Mouse (Mus musculus): ENCODE measurements at regions not wholly inside any gene's neighbourhood (a gene's known extent, or its start where the extent isn't known, plus 50 kb on each side); places are given as distances from the start of the nearest gene placed in this dataset.

DNA sequence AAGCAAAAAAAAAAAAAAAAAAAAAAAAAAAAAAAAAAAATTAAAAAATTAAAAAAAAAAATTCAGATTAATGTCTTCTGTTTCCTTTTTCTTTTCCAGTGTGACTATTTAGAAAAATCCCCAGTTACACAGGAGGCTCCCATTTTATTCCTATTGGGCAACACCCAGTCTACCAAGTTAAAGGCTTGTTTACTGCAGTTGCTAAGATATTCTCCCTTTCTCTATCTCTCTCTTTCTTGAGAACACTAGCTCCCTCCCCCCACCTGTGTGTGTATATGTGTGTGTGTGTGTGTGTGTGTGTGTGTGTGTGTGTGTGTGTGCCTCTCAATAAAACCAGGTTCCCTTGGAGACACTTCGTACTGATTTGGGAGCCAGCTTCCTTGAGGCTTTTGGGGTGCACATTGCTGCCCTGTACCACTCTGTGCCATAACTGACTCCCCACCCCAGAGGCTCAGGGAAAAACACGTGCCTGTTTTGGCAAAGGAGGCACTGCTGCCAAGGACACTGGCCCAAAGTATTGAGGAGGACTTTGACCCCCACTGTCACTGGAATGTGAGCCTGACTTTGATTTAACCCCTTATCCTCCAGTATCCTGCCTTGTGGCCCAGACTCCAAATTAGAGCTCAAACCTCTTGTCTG lies 50.3 kb downstream of the Anapc15-ps start:
- DNase-seq = peak; percentile 72

DNA sequence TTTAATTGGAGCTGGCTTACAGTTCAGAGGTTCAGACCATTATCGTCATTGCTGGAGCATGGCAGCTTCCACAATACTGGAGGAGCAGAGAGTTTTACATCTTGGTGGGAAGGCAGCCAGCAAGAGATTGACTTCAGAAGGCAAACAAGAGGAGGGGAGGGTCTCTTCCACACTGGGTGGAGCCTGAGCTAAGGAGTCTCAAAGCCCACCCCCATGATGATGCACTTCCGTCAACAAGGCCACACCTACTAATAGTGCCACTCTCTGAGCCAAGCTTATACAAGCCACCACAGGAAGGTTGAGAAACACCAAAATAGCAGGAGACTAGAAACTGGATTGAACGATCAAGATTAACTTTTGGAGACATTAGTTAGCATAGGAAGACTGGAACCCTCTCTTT lies 52.5 kb downstream of the Anapc15-ps start:
- no peak for DNase-seq

DNA sequence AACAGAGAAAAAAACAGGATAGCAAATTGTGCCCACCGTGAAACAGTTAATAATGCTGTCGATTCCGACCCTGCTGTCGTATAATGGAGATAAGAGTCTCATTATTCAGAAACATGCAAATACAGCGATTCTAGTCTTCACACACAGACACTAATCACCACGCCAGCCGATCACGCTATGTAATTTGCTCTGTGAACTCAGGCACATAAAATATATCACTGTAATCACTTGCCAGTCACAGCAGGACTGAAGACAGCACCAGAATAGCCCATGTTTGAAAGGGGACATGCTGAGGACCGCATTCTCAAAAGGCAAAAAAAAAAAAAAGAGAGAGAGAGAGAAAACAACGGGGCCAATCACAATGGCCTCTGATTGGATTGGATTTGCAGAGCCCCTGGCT lies 53.6 kb downstream of the Anapc15-ps start:
- DNase-seq = no peak

- DNase-seq = no peak
These were observed 54.6 kb upstream of the Nudt4 start for GRCm38 (mm10) chr10:95618451-95619079.

DNA sequence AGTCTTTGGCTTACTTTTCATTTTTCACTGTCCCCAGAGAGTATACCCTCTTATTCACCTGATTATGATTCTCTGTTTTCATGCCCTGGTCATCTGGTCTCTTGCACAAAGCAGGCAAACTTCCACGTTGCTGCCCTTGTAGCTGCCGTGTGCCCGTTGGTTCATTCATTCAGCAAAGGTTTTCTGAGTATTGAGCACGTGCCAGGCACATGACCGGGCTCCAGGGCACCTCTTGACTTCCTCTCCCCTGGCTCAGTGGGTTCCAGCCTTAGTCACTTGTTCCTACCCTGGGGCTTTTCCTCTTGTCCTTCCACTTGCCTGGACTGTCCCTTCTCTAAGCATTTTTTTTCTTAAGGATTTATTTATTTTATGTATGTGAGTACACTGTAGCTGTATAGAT lies 52.9 kb upstream of the Nudt4 start:
- DNase-seq = peak; percentile 58

DNA sequence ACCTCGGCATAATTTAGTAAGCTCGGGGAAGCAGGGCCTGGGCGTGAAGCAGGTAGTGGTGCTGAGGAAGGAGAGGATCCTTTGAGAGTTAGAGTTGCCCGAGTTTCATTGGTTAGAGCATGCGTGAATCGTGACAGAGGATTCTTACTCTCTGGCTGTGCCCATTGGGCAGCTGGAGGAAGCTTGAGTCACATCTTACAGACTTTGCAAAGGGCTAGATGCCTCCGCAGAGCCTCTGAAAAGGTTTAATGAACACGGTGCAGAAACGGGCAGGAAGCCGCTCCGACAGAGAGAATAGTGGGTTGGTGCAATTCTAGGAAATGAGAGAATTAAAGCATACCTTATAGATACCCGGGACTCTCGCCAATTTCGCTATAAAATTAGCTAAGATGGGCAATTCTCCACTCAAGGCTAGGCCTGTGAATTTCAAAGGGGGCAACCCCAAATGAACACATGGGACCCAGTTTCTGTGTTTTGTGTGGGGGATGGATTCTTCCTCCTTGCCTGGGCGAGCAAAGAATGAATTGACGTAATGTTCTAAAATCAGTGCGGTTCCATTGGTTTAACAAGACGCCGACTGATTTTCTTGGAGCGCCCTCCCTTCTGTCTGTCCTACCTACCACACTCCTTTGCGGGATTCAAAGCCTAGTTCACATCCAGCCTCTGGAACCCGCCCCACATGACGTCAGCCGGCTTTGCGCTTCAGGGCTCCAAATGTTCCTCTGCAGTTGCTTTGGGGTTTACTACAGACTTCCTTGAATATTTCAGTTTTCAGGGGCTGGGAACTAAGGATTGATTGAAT lies 52.1 kb upstream of the Nudt4 start:
- DNase-seq = no peak

Measured in kidney, postnatal 10 days (tissue).